Mouse (Mus musculus): ENCODE measurements around the gene Cyp2b19.
"Not testable (repeated sequence)": the region's sequence is repeated elsewhere in the genome, so short reads cannot be mapped to it uniquely, and the experiment has no call there.

Cyp2b19 gene

DNA sequence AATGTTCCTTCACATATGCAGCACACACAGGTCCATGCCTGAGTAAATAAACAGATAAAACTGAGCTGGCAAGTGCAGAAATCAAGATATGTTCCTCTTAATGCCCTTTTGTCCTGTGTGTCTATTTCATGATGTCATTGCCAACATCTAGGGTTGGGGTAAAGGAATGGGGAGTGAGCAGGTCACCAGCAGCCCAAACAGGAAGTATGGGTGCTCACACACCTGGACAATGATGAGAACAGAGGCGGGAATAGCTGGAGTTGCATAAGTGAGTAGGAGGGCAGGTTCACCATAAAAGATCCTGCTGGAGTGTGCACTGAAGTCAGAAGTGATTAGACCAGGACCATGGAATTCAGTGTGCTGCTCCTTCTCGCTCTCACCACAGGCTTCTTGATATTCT lies at the start of gene Cyp2b19:
Cyp2b19 (plus strand) TSS at position 301 of the 400 bp plus-strand sequence.
- no peak for DNase-seq

DNA sequence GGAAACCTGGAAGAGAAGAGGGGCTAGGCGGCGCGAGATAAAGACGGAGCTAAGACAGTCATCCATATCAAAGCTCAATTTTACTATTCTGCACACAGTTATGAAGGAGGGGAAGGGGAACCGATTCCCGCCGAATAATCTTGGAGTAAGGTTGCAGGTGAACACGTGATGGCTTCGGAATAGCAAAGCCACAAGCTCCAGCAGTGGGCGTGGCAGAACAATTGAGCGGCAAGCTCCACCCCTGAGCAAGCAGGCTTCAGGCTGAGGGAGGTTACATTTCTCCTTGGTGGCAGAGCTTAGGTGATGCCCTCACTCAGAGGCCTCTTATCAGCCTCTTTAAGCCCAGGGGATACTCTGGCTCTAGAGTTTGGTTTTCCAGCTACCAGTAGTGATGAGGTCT lies 45.9 kb upstream of the Cyp2b19 start:
- DNase-seq: no peak

DNA sequence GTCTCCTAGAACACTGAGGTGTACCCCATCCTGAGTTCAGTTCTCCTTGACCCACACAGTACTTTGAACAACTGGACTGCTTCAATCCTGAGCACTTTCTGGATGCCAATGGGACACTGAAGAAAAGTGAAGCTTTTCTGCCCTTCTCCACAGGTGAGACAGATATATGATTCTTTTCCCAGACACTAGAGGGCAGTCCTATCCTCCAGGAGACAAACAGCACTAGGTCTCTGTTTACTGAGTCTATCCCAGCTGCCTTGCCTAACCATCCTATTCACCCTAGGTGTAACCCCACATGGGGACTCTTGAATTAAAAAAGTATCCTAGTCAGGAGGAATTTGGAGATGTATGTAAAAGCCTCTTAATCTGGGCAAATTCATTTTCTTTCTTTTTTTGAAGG lies 18.0 kb upstream of the Cyp2b19 start:
- DNase-seq: peak; percentile 4

DNA sequence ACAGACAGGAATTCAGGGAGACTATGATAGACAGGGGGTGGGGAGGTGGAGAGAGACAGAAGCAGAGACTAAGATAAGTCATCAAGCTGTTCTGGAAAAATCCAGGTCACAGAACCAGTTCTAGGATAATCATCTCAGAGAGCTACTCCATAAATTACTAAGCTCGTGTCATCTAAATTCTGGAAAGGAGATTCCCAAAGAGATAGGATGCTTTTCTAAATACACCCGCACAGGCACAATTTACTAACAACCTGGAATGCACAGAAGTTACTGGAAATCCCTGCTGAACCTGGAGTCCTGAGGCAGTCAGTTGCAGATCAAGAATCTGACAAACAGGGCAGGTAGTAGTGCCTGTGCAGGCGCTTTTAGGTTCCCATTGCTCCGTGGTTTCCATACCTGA lies 13.0 kb upstream of the Cyp2b19 start:
- no peak for DNase-seq

DNA sequence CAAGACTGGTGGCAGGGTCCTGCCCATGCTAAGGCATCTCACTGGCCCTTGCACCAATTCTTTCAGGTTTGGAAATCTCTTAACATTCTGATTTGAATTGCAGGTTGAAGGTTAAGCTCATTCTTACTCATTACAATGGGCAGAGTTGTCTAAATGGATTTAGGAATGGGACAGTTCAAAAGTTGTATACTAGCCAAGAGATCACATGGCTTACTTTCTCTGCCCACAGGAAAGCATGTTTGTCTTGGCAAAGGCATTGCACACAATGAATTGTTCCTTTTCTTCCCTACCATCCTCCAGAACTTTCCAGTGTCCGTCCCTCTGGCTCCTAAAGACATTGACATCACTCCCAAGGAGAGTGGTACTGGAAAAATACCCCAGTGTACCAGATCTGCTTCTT lies 11.5 kb upstream of the Cyp2b19 start:
- no peak for DNase-seq

DNA sequence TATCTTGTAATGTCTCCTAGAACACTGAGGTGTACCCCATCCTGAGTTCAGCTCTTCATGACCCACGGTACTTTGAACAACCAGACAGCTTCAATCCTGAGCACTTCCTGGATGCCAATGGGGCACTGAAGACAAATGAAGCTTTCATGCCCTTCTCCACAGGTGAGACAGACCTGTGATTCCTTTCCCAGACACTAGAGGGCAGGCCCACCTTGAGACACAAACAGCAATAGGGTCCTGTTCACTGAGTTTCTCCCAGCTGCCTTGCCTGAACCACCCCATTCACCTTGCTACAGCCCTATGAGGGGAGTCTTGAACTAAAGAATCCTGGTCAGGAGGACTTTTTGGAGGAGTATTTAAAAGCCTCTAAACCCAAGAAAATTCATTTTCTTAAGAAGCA lies 10.1 kb downstream of the Cyp2b19 start:
- peak; percentile 78 for DNase-seq

DNA sequence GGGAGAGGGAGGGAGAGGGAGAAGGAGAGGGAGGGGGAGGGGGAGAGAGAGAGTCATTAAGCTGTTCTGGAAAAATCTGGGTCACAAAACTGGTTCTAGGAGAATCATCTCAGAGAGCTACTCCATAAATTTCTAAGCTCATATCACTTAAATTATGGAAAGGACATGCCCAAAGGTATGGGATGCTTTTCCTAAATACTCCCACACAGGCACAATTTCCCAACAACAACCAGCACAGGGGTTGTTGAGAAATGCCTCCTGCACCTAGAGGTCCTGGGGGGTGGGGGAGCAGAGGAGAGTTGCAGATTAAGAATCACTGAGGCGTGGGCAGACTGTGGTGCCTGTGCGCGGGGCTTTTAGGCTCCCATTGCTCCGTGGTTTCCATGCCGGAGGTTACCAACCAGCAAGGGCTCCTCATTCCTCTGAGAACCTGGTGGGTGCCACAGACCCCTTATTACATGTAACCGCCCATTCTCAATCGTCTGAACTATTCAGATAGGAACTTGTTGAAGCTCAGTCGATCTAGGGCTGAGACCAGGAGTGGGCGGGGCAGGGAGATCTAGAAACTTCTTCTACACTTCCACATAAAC lies 13.0 kb downstream of the Cyp2b19 start:
- DNase-seq: no peak

DNA sequence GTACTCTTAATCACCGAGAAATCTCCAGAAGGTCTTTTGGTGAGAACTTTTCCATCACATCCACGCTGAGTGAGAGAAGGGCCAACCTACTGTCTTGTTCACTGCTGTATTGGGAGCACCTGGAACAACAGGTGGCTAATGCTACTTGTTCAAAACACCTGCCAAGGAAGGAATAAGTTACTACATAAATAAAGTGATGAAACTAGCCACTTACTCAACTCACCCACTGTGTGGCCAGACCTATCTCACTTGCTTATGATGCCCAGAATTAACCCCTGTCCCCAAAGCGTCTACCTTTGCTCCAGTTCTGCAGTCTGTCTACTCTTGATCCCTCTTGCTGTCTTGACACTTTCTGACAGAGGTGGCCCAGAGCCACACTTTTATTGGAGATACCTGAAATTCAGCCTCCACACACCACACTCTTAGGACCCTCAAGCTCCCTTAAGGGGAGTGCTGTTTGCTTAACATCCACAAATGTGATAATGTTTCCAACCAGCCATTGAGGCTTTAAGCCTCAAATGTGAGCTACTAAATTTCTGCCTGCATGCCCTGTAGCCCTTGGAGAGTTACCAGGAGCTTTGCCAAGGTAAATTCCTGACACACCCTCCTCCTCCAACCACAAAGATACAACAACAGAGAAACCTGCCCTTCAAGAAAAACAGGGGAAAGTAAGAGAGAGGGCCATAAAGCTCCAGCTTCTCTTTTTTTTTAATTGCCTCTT lies 16.1 kb downstream of the Cyp2b19 start:
- DNase-seq: peak; percentile 76

DNA sequence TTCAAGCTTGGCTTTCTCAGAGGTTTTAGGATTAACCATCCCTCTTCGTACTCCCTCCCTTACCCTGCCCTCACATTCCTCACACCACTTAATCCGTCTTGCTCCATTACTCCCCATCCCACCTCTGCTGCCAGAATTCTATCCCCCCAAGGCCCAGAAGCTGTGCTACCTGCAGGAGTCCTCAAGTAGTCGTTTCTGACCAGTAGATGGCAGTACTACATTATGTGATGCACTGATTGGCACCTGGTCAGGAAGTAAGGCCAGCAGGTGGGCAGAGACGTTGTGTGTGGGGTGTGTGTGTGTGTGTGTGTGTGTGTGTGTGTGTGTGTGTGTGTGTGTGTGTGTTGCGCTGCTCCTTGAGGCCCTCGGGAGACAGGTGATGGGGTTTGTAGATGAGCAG lies 18.9 kb downstream of the Cyp2b19 start:
- peak; percentile 56 for DNase-seq

DNA sequence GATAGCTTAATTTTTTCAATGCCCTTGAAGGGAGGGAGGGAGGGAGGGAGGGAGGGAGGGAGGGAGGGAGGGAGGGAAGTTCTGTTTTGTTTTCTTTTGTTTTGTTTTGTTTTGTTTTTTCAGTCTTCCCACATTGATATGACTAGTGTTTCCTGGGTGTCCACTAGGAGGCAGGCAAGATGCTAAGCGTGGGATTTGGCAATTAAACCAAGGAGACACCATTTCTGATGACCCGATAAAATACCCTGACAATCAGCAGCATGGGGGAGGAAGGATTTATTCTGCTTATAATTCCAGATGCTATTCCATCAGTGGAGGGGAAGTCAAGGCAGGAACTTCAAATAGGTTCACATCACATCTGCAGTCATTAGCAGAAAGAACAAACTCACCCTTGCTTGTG lies 20.9 kb downstream of the Cyp2b19 start:
- DNase-seq: no peak

DNA sequence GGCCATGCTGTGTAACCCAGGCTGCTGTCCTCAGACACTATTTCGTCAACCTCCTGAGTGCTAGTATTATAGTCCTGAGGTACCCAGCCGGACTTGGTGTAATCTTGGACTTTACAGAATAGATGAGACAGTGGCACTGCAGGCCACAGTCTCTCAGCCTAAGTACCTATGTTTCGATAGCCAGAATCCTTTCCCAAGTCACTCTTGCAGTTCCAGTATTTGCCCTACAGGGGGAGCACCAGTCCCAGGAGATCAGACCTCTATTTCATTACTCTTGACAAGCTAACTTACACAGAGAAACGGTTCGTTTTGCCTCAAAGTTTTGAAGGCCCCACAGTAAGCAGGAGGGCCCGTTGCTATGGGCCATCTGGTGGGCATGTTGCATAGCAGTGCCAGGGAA lies 21.5 kb downstream of the Cyp2b19 start:
- DNase-seq: peak; percentile 77

DNA sequence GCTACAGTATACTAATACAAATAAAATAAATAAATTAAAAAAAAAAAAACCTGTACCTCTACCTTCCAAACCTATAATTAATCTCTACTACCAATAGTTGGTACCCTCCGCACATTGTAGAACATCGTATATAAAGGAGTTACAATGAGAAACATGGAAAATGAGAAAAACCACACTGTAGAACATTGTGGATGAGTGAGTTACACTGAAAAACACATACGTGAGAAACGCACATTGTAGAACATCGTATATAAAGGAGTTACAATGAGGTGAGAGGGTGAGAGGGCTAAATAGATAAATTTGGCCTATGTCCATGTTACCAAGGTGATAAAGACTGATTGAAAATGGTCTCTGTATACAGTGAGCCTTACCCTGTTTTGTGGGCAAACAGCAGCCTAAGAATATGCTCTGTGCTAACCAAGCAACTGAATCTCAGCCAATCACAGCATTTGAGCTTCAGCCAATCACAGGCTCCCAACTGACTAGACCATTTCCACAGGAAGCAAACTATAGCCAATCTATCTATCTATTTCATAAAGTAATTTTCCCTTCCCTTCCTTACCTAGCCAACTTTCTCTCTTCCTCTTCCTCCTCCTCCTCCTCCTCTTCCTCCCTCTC lies 23.0 kb downstream of the Cyp2b19 start:
- no peak for DNase-seq

DNA sequence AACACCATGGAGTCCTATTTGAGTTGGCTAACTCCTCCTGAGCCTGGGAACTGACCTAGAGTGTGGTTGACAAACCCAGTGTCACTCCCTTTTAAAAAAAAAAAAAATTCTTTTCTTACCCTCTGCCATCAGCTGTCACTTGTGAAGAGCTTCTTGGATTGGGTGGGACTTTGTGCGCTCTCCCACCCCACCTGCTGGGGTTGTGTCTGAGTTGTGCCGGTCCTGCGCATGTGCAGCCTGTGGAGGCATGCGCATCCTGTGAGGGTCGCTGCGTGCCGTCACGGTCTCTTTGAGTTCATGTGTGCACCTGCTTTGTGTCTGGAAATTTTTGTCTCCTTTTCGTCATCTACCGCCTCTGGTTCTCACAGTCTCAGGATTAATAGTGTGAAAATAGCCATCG lies 23.6 kb downstream of the Cyp2b19 start:
- no peak for DNase-seq

DNA sequence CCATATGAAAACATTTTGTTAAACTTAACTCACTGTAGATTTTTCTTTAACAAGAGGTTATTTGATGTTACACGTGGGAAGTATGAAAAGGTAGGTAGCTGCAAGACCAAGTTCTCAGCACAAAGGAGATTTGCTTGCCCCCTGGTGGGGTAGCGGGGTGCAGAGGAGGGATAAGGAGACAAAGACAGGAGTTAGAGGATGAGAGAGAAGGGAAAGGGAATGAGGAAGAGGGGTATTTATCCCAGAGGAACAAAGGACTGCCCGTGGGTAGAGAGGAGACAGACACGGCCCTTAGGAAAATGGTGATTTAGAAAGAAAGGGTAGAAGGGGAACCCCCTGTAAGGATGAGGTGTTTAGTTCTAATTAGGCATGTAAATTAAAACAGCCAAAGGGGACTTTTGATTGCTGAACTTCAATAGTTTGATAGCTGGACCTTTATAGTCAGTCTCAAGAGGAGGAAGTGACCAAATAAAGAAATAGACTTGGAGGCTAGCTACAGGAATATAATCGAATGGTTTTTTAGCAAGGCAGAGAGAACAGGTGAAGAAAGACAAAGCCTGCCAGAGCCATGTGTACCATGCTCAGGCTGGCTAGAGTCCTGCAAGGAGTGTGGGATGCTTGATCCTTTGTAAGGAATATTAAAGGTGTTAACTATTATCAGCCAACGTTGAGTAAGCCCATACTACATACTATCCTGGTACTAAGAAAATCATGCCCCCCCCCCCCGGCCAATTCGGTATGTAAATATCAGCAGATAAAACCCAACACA lies 24.2 kb downstream of the Cyp2b19 start:
- no peak for DNase-seq

DNA sequence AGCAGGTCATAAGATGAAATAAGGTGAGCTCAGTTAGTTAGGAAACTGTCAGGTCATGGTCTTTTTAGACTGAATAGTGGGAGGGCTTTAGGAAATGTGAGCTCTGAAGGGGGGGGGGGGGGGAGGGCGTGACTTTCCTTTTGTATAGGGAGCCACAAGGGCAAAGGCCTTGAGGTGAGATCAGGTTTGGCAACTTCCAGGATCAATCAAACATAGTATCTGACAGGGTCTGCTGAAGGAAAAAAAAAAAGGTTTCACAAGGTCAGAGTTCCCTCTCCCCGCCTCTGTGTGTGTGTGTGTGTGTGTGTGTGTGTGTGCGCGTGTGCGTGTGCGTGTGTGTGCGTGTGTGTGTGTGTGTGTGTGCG lies 24.8 kb downstream of the Cyp2b19 start:
- DNase-seq: no peak

DNA sequence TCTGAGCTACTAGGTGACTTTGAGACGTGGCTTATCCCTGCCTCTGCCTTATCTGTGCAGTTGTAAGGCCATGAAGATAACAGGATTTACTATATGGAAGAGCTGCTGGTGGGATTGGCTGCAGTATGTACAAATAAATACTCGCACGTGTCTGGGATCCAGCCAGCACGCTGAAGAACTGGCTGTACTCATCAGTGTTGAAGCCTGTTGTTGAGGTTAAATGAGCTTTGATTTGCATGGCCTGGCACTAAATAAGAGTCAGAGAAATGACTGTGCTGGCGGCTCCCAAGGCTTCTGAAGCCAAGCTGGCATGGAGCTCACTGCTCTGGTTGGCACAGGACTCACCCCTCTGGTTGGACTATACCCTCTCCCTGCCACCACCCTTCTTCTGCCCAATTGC lies 26.2 kb downstream of the Cyp2b19 start:
- peak; percentile 58 for DNase-seq

DNA sequence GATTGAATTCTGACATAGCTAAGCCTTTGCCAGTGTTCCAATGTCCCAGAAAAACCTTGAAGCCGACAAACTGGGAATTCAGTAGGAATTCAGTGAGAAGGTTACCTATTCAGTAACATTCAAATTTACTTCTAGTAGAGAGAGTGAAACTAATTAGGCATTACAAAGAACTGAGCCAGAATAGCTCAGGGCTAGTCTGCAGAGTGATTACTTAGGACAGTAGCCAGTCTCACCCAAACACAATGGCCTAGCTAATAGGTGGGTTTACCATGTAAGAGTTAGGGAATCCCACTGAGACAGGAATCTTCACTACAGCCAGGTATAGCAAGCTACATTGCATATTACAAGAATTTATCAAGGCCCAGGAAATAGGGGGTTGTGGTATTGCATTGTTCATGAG lies 29.1 kb downstream of the Cyp2b19 start:
- not testable (repeated sequence) for DNase-seq

DNA sequence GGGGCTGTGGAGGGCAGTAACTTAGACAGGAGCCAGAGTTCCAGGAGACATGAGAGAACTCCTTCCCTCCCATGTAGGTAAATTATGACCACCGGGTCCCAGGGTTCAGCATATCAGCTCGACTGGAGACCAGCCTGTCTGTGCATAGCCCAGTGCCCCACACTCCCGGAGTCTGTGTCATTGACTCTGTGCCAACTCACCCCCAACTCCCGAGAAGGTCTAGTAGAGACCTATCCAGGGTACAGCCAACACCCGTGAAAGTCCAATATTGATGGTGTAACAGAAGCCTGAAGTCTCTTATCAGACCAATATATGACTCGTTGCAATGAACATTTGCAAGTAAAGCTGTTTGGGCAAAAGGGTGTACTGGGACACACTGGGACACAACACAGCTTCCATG lies 33.0 kb downstream of the Cyp2b19 start:
- DNase-seq: no peak

DNA sequence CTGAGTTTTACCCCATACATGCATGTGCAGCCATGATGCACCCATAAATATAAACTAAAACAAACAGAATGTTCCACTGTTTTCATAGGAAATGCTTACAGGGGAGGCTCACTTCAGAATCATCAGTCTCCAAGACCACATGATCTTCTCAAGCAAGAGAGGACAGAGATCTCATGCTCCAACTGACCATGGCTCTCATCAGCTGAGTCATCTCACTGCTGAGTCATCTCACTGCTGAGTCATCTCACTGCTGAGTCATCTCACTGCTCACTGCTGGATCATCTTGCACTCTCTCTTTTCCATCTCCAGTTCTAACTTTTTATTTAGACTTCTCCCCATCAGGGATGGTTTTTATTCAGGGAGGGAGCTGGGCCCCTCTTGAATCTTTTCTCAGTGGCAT lies 43.2 kb downstream of the Cyp2b19 start:
- DNase-seq: no peak

DNA sequence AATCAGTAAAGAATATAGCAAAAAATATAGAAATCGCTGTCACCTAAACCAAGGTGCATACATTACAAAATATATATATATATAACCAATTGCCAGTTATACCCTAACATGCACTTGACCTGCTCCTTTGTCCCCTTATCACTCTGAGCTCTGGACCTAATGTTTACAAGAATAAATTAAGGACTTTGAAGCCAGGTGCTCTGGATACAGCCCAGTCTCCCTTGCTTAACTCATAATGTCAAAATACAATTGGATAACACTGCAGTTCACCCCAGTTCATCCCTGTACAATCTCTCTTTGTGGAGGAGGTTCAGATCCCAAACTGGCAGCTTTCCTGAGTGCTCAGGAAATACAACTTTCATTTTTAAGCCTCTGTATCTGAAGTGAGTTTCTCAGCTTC lies 44.1 kb downstream of the Cyp2b19 start:
- no peak for DNase-seq

DNA sequence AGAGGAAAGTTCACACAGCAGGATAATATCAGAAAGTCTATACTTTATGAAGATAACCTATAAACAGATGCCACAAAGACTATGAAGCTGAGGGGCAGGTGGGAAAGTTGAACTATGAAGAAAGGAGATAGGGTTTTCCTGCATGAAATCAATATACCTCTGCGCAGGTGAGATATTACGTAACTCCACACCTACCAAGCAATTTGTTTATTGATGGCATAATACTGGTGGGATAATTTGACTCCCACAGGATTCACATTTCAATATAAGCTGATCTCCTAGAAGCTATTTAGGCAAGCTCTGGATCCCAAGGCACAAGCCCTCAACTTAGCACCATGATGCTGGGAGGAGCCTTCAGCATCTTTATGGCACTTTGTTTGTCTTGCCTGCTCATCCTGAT lies 51.6 kb downstream of the Cyp2b19 start, which contains the start of gene Cyp2g1:
Cyp2g1 (plus strand) TSS at position 301 of the 400 bp plus-strand sequence.
- no peak for DNase-seq

Data from lung, postnatal 36 days (tissue).